Mouse (Mus musculus) CD4-positive naive resting alpha-beta T cell, adult 76 days (primary cell): Measurements from ENCODE around the gene Platr25. TPM values are rescaled to one million over a fixed set of nuclear protein-coding genes. Genes with fewer than 3 reads are reported as not detected.

ENCODE experiments used
- total RNA-seq: library from RNA; stranded (reverse); gene quantifications from one replicate; pipeline ENCODE4 v1.2.4, GENCODE M21; 2023

Gene Platr25
- total RNA-seq, result 6.3 TPM

GRCm38 (mm10) chr13:62760432-62761415 is at the start of gene Platr25:
Gene Platr25, minus strand, starts transcription at chr13:62760709.

GRCm38 (mm10) chr13:62785199-62786134 is 25.0 kb upstream of the Platr25 start, which contains the start of gene Gm5141:
Gene Gm5141, minus strand, starts transcription at chr13:62785808.

GRCm38 (mm10) chr13:62623577-62624276 is 136.8 kb downstream of the Platr25 start, which contains the start of gene 6720489N17Rik:
Gene 6720489N17Rik, minus strand, starts transcription at chr13:62624182.

Other genes with a start within 250 kb of the Platr25 start
- not detected for gene Zfp935, start 202.2 kb downstream of the Platr25 start, total RNA-seq
- gene Zfp934, start 189.5 kb downstream of the Platr25 start, total RNA-seq, result 17.5 TPM
- 1.3 TPM for gene 6720489N17Rik, start 136.5 kb downstream of the Platr25 start, total RNA-seq
- 2.1 TPM for gene Gm5141, start 25.1 kb upstream of the Platr25 start, total RNA-seq
- not detected for gene Fbp2, start 97.7 kb upstream of the Platr25 start, total RNA-seq
- not detected for gene Fbp1, start 127.6 kb upstream of the Platr25 start, total RNA-seq
- 118 TPM for gene 2010111I01Rik, start 204.2 kb upstream of the Platr25 start, total RNA-seq